ENCODE assay signal across 12 mouse cellular contexts in the genomic region with DNA sequence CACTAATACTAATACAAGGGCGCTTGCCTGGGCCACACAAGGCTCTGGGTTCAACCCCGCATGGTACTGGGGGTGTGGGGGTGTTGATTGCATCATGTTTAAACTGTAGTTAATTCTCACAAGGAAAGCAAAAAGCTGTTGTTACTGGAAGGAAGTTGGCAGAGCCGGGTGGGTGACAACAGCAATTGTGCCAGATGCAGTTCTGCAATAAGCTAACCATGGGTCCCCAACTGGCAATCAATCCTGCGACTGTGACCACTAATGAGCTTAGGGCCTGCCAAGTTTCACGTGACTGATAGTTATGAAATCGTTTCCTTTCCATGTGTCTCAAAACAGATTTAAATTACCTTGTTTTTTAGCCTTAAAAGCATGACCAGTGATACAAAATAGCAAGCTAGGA. TPM values are rescaled to one million over a fixed set of nuclear protein-coding genes. Genes with fewer than 3 reads are reported as not detected.
A peak's percentile ranks its signal among the peaks of the same experiment; 100 is the strongest.
DNase-seq lines count a peak whose midpoint lies in the region; ATAC-seq and TF ChIP-seq lines count a peak whose summit lies in the region.
"Had no signal": no experiment of that assay in that cellular context is flagged by ENCODE, and none has a peak within 500 bp of the region (broad histone marks: within the 10 kb centered on the region; RNA-seq: fewer than 3 reads in every experiment).

No protein-coding gene starts in this region.

- no peaks in the 10 kb centered on the region for H3K27me3 ChIP-seq in neural tube, embryonic 14.5 days (ENCODE audit: control insufficient read depth, insufficient read depth, low read length)
- H3K27me3 ChIP-seq in neural tube, embryonic 15.5 days (replicated peaks), result no peaks in the 10 kb centered on the region
- H3K27me3 ChIP-seq in lung, embryonic 16.5 days (ENCODE audit: control insufficient read depth, insufficient read depth, low read depth, low read length), result no peaks in the 10 kb centered on the region
- H3K27me3 ChIP-seq in stomach, postnatal 0 days (ENCODE audit: control insufficient read depth, insufficient read depth, low read length), result no peaks in the 10 kb centered on the region
- H3K27me3 ChIP-seq: heart, embryonic 15.5 days; intestine, embryonic 15.5 days; stomach, embryonic 15.5 days had no signal

- H3K9ac ChIP-seq in neural tube, embryonic 14.5 days (replicated peaks; ENCODE audit: low read depth, low read length), result no peak overlapping the region
- no peak overlapping the region for H3K9ac ChIP-seq in neural tube, embryonic 15.5 days (replicated peaks)
- H3K9ac ChIP-seq in lung, embryonic 16.5 days (ENCODE audit: low read length), result no peak overlapping the region
- no peak overlapping the region for H3K9ac ChIP-seq in stomach, postnatal 0 days (ENCODE audit: low read length)
- H3K9ac ChIP-seq: heart, embryonic 15.5 days; intestine, embryonic 15.5 days; stomach, embryonic 15.5 days had no signal

- peak; percentile 52; the same call in 1 of the 2 replicates for ATAC-seq in neural tube, embryonic 14.5 days (ENCODE audit: low read depth)
- no peak for ATAC-seq in neural tube, embryonic 15.5 days (ENCODE audit: low FRiP score)
- 0 out of 2 replicates have a peak, but pooled peaks have one; percentile 56 for ATAC-seq in lung, embryonic 16.5 days (ENCODE audit: low read depth)
- no peak for ATAC-seq in stomach, postnatal 0 days (ENCODE audit: low FRiP score, low TSS enrichment)
- ATAC-seq: intestine, embryonic 15.5 days had no signal

- no peak for TF ChIP-seq EP300 in stomach, postnatal 0 days (optimal IDR thresholded peaks at IDR 0.05)

- H3K4me3 ChIP-seq in gastrocnemius, adult 2 months, result no peak overlapping the region
- no peak overlapping the region for H3K4me3 ChIP-seq in neural tube, embryonic 14.5 days (ENCODE audit: low read depth, low read length)
- H3K4me3 ChIP-seq in neural tube, embryonic 15.5 days (replicated peaks), result no peak overlapping the region
- H3K4me3 ChIP-seq in lung, embryonic 16.5 days (ENCODE audit: low read length), result no peak overlapping the region
- H3K4me3 ChIP-seq in stomach, postnatal 0 days (ENCODE audit: low read depth, low read length), result no peak overlapping the region
- H3K4me3 ChIP-seq: heart, embryonic 15.5 days; intestine, embryonic 15.5 days; stomach, embryonic 15.5 days had no signal

- H3K9me3 ChIP-seq in neural tube, embryonic 14.5 days (ENCODE audit: control insufficient read depth, low read length), result no peaks in the 10 kb centered on the region
- no peaks in the 10 kb centered on the region for H3K9me3 ChIP-seq in neural tube, embryonic 15.5 days (replicated peaks)
- no peaks in the 10 kb centered on the region for H3K9me3 ChIP-seq in lung, embryonic 16.5 days (ENCODE audit: control insufficient read depth, low read length)
- H3K9me3 ChIP-seq in stomach, postnatal 0 days (ENCODE audit: control insufficient read depth, low read length), result no peaks in the 10 kb centered on the region
- H3K9me3 ChIP-seq: heart, embryonic 15.5 days; intestine, embryonic 15.5 days; stomach, embryonic 15.5 days had no signal

- no peaks in the 10 kb centered on the region for H3K36me3 ChIP-seq in neural tube, embryonic 14.5 days (ENCODE audit: control insufficient read depth, insufficient read depth, low read length)
- H3K36me3 ChIP-seq in neural tube, embryonic 15.5 days, result no peaks in the 10 kb centered on the region
- H3K36me3 ChIP-seq in lung, embryonic 16.5 days (ENCODE audit: control insufficient read depth, insufficient read depth, low read length), result peaks cover 3% of the 10 kb centered on the region
- no peaks in the 10 kb centered on the region; the same call in 1 of the 2 replicates for H3K36me3 ChIP-seq in stomach, postnatal 0 days (ENCODE audit: control insufficient read depth, insufficient read depth, low read length)
- H3K36me3 ChIP-seq: intestine, embryonic 15.5 days had no signal

- peak overlapping the region; percentile 43; the same call in 1 of the 2 replicates for H3K27ac ChIP-seq in gastrocnemius, adult 2 months
- no peak overlapping the region for H3K27ac ChIP-seq in neural tube, embryonic 14.5 days (ENCODE audit: low read depth, low read length)
- no peak overlapping the region for H3K27ac ChIP-seq in neural tube, embryonic 15.5 days (replicated peaks)
- H3K27ac ChIP-seq in lung, embryonic 16.5 days (ENCODE audit: low read length), result no peak overlapping the region; the same call in 1 of the 2 replicates
- H3K27ac ChIP-seq in stomach, postnatal 0 days (replicated peaks), result 0 out of 2 replicates have a peak overlapping the region, but pooled peaks have one; percentile 35
- H3K27ac ChIP-seq: heart, embryonic 15.5 days; intestine, embryonic 15.5 days; stomach, embryonic 15.5 days had no signal

- no peak overlapping the region for H3K4me2 ChIP-seq in neural tube, embryonic 14.5 days (ENCODE audit: low read depth, low read length)
- H3K4me2 ChIP-seq in neural tube, embryonic 15.5 days, result no peak overlapping the region
- no peak overlapping the region for H3K4me2 ChIP-seq in lung, embryonic 16.5 days (ENCODE audit: low read depth, low read length)
- no peak overlapping the region for H3K4me2 ChIP-seq in stomach, postnatal 0 days (replicated peaks; ENCODE audit: low read depth)
- H3K4me2 ChIP-seq: heart, embryonic 15.5 days; intestine, embryonic 15.5 days; stomach, embryonic 15.5 days had no signal

- no peak for TF ChIP-seq CTCF in gastrocnemius, adult 2 months (IDR thresholded peaks at IDR 0.05)
- no peak for TF ChIP-seq CTCF in stomach, postnatal 0 days (IDR thresholded peaks at IDR 0.05; ENCODE audit: low read depth)

- intact Hi-C loops in gastrocnemius, adult 2 months (cut with DNase I), result no loop called here
- intact Hi-C loops in gastrocnemius, postnatal 14 days (cut with DNase I; ENCODE audit: low total_unique reads), result no loop called here

- no peaks in the 10 kb centered on the region for H3K4me1 ChIP-seq in neural tube, embryonic 14.5 days (ENCODE audit: control insufficient read depth, insufficient read depth, low read length)
- peaks cover 29% of the 10 kb centered on the region for H3K4me1 ChIP-seq in neural tube, embryonic 15.5 days
- peaks cover 25% of the 10 kb centered on the region for H3K4me1 ChIP-seq in lung, embryonic 16.5 days (replicated peaks; ENCODE audit: control insufficient read depth, insufficient read depth, low read length)
- peaks cover 7% of the 10 kb centered on the region for H3K4me1 ChIP-seq in stomach, postnatal 0 days (replicated peaks; ENCODE audit: control insufficient read depth, insufficient read depth)

- 52% methylated on average over 6 of the region's 6 CpGs for WGBS in neural tube, embryonic 14.5 days
- 42% methylated on average over 6 of the region's 6 CpGs for WGBS in neural tube, embryonic 15.5 days
- WGBS in lung, embryonic 16.5 days, result 49% methylated on average over 6 of the region's 6 CpGs
- WGBS in stomach, postnatal 0 days, result 53% methylated on average over 6 of the region's 6 CpGs

- peak; percentile 38 for DNase-seq in gastrocnemius, adult 2 months
- DNase-seq in gastrocnemius, postnatal 14 days, result no peak
- no peak for DNase-seq in stomach, postnatal 0 days (ENCODE audit: low spot score)
- DNase-seq in right cerebral cortex, postnatal 25 days, result no peak
- DNase-seq in retina, postnatal 1 day, result no peak
- DNase-seq: embryo, embryonic 11 days had no signal

RNA-seq across cellular contexts. Expression of gene Fndc3b, which starts 33.5 kb away (rescaled TPM):
- total RNA-seq in gastrocnemius, adult 2 months (2021), result 10 to 100 TPM; 13.8 to 24.9 TPM
- 10 to 100 TPM; 30.8 to 35.4 TPM for total RNA-seq in gastrocnemius, postnatal 14 days (2021)
- polyA plus RNA-seq in neural tube, embryonic 14.5 days (2014; fragmentation: Nextera tagmentation; extraction: Ambion mirVana), result 8.8 and 12.4 TPM in 2 replicates
- 8.2 and 9.9 TPM in 2 replicates for polyA plus RNA-seq in neural tube, embryonic 15.5 days (2015; fragmentation: Nextera tagmentation; extraction: Ambion mirVana)
- polyA plus RNA-seq in lung, embryonic 16.5 days (2015; fragmentation: Nextera tagmentation; extraction: Ambion mirVana), result 36.3 and 36.9 TPM in 2 replicates
- 11.8 TPM in 2 replicates for polyA plus RNA-seq in stomach, postnatal 0 days (2015; fragmentation: Nextera tagmentation; extraction: Ambion mirVana)

Comparison
In these comparisons a context has a peak if more than half of its experiments do, and no peak if none do; other contexts are left out.
1. ATAC-seq: peak in neural tube, embryonic 14.5 days (single experiment) and lung, embryonic 16.5 days (single experiment); none in neural tube, embryonic 15.5 days (single experiment) and stomach, postnatal 0 days (single experiment).
2. H3K27ac ChIP-seq: peak in gastrocnemius, adult 2 months (single experiment) and stomach, postnatal 0 days (single experiment); none in neural tube, embryonic 14.5 days (single experiment), neural tube, embryonic 15.5 days (single experiment) and lung, embryonic 16.5 days (single experiment).